Mouse (Mus musculus) spleen, embryonic (tissue): ENCODE measurements around the gene Ankub1.

ENCODE experiments used
- CTCF ChIA-PET: fragments of 350-600 bp; sonication (Branson Sonifier 250); formaldehyde crosslinking; loops from one replicate; lab custom pipeline; 2022; lab: Charles Lee

Gene Ankub1

DNA sequence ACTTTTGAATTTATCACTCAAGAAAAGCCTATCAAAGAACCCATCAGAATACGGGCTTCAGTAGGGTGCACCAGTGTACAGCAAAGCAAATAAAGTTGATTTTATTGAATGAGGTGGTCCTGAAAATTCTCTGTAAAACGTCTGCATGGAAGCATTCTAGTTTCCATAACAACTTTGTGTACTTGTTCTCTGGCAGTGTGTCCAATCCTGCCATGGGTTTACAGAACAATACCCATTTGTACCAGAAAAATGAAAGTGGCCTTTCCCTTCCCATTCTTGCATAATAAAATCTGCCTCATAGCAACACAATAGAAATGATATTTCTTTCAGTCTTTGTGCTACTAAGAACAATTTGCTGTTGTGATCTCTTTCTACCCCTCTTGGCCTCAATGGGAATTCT lies at the start of gene Ankub1:
Gene Ankub1, minus strand, starts transcription at position 81 of the 400 bp plus-strand sequence.
- CTCF ChIA-PET = no interaction called here

DNA sequence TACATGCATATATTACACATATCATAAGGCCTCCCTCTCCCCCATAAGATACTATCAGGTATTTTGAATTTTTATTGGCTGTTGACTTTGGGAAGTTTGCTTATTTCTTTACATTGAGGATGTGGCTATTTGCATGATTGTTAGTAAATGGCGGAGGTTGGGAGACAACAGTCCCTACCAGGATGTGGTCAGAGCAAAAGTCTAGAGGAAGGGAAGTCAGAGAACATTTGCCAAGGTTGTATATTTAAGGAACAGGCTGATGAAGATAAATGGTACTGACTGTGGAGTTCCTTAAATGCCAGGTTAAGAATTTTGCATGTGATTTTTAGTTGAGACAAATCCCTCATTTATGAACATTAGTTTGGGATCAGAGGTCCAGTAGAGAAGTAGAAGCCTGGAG lies 47.2 kb upstream of the Ankub1 start:
- CTCF ChIA-PET = no interaction called here

DNA sequence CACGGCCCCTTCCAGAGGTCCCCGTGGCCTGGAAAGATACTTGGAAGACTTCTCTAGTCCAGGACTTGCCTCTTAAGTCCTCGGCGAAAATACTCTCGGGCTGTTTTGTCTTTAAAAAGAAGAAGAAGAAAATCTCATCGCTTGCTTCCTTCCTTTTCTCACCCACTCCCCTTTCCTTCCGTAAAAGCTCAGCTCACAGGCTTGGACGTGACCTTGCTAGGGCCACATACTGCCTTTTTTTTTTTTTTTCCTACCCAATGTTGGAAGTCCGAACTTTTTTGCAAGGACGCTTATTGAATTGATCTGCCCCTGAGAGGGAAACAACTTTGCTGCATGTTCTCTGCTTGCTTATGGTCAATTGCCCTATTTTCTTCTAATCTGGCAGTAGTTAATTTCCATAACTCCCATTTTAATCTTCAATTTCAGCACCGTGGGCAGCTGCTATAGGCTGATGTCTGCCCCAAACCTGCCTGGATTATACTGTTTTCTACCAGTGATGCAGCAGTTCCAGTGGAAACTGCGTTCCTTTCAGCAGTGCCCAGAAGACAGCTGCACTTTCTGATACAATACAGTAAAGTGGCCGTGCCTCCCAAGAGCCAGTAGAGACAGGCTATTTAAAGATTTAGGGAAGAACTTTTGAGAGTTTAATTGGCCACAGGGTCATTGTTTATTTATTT lies 44.0 kb upstream of the Ankub1 start:
- CTCF ChIA-PET = no interaction called here

DNA sequence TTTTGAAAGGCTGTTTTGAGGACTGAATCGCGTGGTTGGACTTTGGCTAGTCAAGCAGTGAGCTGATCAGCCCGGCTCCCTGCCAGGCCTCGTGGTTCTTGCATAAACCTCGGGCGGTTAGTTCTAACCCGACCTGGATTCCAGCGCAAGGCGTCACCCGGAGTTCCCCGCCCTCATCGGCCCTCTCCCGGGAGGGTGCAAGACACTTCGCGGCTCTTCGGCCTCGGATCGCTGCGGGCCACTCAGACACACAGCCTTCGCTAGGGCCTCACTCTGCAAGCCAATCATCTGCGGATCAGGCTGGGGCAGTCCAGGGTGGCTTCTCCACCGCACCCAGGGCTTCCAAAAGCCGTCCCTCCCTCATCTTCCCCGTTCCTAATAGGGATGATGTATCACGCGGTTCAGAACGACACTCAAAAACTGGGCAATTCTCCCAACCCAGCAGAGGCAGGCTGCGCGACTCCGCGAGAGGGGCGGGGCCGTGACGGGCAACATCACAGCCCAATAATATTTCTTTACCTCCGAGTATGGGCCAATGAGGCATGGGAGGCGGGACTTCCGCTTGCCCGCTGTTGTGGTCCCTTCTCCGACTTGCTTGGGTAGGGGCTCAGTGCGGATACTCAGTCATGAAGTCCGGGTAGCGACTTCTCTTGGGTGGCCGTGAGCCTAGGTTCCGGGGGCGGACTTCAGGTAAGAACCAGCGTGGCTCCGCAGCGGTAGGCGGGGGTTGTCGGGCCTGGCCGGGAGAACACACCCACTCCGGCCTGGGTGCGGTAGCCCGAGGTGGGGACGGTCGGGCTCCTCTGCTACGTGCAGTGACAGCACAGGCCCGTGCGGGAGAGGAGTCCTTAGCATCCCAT lies 43.1 kb upstream of the Ankub1 start, which contains the start of gene Rnf13:
Gene Rnf13, plus strand, starts transcription at position 552 of the 860 bp plus-strand sequence.
- CTCF ChIA-PET = no interaction called here

DNA sequence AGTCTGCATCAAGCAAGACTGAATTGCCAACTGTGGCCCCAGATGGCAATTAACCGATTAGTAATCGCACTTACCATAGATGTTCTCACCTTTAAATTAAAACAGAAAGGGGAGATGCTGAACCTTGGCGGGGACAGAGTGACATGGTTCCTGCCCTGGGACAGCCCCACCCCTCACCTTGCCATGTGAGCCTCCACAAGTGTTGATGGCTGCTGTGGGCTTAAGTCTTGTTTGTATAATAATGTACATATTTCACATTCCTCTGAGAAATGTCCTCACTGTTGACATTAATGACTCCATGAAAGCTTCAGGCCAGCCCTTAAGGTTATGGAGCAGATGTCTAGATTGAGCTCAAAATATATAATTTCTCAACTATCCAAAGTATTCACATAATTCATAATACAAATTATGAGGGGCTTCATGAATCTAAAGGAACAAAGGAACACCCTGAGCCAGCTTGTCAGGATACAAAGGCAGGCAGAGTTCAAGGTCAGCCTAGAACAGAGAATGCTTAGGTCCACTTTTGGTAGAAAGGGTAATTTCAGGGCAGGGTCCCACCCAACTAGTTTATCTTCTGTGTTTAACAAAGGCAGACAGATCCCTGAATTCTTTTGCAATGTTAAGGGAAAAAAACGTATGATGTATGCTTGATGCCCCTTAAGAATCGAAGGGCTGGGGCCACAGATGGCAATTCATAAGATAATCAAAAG lies 39.8 kb upstream of the Ankub1 start:
- CTCF ChIA-PET = no interaction called here

DNA sequence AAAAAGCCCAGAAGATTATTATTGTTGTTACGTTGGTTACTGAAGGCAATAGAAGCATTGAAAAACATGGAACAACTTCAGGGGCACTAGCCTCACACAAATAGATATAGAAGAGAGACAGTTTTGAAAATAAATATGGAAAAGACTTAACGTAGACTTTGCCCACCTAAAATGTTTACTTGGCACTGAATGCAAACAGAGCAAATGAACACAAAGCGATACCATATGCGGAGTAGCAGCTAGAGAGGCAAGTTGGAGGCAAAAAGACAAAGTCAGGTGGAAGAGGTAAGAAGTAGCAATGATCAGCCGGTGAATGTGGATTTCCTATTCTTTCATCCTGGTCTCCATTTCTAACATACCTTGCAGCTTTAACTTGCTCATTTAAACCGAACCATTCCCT lies 21.6 kb upstream of the Ankub1 start:
- CTCF ChIA-PET = no interaction called here

DNA sequence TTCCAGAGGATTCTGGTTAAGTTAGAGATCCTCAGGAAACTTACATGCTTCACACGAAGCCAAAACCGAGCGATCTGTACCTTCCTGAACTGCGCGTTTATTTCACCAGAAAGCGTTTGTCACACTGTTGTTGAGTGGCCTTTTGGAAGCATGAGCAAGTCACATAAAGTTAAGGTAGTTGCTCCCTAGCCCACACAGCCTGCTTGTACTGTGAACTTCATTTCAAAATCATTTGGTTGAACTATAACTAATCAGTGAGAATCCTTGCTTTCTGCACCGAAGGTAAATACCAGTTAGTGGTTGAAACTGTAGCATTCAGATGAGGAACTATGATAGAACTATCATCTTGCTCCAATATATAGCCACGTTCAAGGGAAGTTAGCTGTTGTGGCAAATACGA lies 4.2 kb upstream of the Ankub1 start:
- CTCF ChIA-PET = no interaction called here

DNA sequence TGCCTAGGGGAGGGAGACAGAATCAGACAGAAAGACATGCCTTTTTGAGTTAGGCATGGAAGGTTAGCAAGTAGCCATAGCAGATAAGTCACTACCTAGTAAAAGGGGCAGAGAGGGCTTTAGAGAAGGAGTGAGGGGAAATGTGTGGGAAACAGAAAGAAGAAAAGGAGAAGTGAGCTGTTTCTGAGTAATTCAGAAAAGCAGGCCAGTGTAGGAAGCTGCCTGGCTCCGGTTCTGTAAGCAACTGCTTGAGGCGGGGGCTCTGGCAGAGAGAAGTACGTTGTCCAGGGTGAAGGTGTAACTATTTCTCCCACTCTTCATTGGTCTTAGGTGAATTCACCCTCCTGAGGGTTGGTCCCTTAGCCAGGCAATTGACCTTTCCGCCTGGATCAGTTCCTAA lies 3.6 kb upstream of the Ankub1 start:
- CTCF ChIA-PET = no interaction called here

DNA sequence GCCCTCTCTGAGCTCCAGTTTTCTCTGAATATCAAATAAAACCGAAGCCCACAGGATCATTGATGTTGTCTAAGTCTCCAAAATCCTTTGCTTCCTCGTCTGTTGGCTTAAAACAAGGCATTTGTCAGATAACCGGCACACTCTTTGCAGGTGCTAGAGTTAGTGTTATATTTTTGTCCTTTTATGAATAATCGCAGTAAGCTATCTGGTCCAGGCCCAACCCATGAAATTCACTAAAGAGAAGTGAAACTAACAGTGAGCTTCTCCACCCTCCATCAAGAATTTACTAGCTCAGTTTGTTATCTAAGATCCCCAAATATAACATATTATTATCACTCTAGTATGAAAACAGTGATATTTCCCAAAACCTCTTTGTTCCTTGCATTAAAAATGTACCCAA lies 827 bp downstream of the Ankub1 start:
- CTCF ChIA-PET = no interaction called here

DNA sequence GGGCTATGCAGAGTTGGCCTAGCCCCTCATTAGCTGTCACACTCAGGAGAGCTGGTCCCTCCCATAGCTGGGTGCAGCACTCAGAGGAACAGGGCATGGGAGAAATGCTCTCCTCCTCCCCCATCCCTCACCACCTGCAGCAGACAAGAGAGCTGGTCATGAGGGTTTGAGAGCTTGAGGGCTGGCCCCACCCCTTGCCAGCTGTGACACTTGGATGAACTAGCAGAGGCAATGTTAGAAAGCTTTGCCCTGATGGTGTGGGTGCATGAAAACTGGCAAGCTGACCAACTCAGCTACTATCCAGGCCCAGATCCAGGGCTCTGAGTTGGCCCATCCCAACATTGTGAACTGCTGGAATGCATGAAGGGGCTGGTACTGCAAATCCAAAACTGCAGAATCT lies 14.8 kb downstream of the Ankub1 start:
- CTCF ChIA-PET = interaction anchor here (0.8 kb wide), 1 partner anchor 11 kb away, joined by 3 read pairs; no protein-coding TSS in a partner anchor

DNA sequence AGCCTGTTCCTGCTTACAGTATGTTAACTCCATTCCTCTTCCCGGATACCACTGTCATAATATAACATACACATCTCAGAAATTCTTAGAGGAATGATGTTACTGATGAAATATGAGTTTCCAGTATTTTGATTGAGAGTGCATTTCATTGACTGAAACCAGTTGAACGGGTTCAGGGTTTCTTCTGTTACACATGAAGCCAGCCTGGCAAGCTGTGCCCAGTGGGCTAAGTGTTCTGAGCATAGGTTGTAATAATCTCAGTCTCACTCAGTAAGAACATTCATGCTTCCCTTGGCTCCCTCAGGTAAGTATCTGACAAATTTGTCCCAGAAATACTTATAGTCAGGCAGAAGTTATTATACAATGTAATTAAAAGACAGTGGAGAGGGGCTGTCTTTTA lies 18.5 kb downstream of the Ankub1 start:
- CTCF ChIA-PET = no interaction called here

DNA sequence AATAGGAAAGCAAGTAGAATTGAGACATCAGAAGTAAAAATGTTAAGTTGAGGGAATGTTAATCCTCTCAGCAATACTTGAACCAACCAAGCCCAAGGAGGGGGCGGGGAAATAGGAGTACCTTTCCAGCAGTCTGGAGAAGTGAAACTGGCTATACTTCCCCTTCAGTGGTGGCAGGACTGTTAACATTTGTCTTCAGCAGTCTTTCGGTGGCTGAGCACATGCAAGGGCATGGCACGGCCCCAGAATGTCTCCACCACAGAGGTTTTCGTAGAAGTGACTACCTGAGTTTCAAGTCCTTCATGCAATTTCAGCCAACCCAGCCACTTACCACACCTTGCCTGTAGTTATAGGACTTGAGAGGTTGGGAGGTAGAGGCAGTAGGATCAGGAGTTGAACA lies 19.0 kb downstream of the Ankub1 start:
- CTCF ChIA-PET = no interaction called here

DNA sequence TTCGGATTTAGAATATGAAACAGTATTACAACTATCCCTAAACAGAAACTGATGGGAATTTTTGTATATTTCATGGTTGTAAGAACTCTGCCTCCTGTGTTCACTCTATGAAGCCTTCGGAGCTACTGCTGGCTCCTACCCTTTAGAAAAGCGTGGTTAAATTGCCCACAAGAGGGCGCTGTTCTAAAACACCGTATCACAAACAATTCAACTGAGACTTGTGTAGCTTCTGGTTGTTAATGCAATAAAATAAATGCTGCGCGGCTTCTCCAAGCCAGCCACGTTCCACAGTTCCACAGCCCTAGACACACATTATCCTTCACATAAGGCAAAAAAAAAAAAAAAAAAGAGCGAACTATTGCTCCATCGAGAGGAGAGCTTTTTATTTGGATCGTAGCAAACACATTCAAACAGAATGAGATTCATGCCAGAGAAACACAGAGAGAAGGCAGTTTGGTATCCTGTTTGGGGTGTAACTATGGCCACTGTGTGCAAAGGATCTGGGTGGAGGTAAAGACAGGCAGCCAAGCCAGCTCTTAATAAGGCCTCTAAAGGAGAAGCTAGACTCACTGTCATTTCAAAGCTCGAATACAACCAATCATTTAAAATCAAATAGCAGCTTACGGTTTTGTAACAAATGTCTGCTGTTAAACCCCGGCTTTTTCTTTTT lies 25.4 kb downstream of the Ankub1 start:
- CTCF ChIA-PET = interaction anchor here (0.6 to 1.7 kb wide), 11 partner anchors 9 to 1483 kb away, joined by 3 to 8 read pairs (median 6); no protein-coding TSS in a partner anchor

DNA sequence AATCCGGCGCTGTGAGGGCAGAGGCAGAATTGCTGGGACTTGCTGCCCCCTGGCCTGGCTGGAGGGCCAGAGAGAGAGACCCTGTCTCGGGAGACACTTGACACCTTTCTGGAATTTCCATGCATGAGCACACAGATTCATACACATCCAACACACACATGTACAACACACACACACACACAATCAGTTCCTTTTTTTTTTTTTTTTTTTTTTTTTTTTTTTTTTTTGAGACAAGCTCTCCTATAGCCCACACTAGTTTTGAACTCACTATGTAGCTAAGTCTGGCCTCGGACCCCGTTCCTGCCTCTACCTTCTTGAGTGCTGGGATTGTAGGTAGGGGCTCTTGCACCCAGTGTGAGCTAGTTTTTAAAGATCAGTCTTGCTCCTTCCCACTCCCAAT lies 26.7 kb downstream of the Ankub1 start:
- CTCF ChIA-PET = interaction anchor here (0.6 to 1.7 kb wide), 4 partner anchors 12 to 112 kb away, joined by 3 to 4 read pairs (median 3); no protein-coding TSS in a partner anchor

DNA sequence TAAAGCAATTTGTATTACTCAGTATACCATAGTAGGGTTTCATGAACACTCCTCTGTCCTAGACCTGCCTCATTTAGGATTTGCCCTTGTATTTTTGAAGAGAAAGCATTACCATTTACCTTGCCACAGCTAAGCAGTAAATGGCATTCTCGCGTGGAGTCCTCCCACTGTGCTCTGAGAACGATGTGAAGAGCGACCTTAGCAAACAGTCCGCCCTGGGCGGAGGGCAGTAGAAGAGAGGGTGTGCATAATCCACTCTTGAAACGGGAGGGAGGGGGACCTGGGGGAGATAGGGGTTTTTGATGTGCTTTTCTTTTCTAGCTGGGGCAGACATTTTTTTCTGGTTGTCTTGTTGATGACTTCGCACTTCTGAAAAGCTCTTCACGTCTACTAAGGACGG lies 27.9 kb downstream of the Ankub1 start:
- CTCF ChIA-PET = interaction anchor here (1.1 kb wide), 1 partner anchor 169 kb away, joined by 4 read pairs; no protein-coding TSS in a partner anchor

DNA sequence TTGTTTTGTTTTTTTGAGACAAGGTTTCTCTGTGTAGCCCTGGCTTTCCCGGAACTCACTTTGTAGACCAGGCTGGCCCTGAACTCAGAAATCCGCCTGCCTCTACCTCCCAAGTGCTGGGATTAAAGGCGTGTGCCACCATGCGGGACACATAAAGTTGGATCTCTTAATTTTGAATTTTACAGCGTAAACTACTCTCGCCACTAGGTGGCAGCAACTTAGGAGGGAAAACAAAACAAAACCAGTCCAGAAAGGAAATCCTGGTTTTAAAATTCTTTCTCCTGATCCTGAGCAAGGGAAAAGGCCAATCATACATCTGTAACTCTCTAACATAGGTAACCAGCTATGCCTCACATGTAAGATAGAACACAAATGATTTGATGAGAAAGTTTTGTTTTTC lies 28.9 kb downstream of the Ankub1 start:
- CTCF ChIA-PET = no interaction called here

DNA sequence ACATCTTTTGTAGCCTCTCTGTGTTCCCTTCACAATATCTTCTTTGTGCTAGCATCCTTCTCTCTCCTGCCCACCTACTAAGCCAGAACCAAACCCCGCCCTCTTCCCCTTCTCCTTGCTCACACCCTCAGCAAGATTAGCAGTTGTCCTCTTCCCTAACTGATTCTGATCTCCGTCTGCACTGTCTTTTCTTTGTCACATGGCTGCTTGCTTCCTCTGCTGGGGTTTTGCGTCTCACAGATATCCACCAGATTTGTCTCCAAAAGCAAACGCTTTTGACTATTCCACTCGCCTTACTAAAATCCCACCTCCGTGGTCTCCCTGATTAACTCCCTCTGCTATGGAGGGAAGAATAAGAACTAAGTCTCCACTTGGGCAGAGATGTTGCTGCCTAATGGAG lies 34.0 kb downstream of the Ankub1 start:
- CTCF ChIA-PET = no interaction called here

DNA sequence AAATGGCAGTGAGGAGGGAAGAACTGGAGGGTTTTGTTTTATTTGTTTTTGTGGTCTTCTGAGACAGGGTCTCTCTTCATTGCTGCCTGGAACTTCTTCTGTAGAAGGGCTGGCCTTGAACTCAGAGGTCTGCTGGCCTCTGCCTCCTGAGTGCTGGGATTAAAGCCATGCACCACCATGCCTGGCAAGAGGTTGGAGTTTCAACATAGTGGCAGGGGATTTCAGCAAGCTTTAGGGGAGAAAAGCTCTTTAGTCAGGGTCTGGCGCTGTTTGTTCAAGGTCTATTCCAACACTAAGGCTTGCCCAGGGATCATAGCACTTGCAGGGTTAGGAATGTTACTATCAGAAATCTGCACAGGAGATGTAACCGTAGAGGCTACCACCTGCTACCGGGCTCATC lies 39.0 kb downstream of the Ankub1 start:
- CTCF ChIA-PET = no interaction called here

DNA sequence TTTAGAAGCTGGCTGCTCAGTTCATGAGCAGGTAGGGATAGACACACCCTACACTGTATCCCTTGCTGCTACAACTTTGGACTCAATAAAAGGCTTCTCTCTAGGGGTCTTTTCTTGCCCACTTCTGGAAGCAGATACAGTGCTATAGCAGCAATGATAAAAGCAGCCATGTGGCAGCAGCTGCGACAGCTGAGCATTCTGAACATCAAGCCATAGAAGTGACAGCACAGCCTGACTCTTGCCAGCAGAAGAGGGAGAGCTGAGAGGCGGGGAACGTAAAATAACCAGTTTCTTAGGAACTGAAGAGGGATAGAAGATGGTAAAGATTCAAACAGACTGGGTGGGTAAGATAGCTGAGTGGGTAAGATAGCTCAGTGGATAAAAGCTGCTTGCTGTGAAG lies 40.1 kb downstream of the Ankub1 start:
- CTCF ChIA-PET = no interaction called here

DNA sequence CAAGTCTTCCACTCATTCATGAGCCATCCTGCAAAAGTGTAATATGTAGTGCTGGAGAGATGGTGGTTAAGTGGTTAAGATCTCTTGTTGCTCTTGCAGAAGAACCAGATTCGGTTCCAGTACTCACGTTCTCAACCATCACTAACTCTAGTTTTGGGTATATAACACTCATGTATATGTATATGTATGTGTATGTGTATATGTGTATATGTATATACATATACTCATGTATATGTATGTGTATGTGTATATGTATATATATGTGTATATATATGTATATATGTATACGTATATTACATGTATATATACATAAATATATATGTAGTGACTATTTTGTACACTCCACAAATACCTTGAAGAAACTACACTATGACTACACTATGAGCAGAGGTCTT lies 40.7 kb downstream of the Ankub1 start:
- CTCF ChIA-PET = no interaction called here

DNA sequence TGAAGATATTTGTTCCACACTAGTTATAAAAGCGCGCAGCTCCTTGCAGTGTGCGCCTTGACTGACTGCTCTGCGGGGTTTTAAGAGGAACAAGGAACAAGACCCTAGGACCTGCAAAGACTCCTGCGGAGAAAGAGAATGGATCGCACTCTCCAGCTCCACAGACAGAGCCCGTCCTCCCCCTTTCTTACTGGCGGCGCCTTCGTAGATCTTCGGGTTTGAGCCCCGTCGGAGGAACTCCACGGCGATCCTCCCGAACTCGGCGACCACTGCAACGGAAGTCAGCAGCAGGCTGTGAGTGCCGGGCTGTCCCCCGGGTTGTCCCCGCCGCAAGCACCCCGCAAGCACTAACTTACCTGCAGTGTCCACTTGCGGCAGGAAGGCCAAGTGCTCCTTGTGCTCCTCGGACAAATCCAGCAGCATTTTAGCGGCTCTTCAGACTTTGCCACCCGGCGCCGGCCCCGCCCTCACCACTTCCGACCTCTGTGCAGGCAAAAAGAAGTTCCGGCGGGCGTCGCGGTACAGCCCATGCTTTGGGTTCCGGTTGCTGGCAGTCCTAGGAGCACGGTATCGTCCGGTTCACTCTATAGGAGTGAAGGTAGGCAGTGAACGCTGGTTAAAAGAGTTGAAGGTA lies 41.3 kb downstream of the Ankub1 start, which contains the start of gene Commd2:
Gene Commd2, minus strand, starts transcription at position 485 of the 634 bp plus-strand sequence.
- CTCF ChIA-PET = interaction anchor here (1.3 kb wide), 1 partner anchor 16 kb away, joined by 3 read pairs; no protein-coding TSS in a partner anchor
